Mouse (Mus musculus): ENCODE data around the gene Ncbp3.

- TF ChIP-seq CTCF (IDR thresholded peaks at IDR 0.05; ENCODE audit: low read depth) (no peak), EP300 (optimal IDR thresholded peaks at IDR 0.05) (no peak)
Observed at GRCm38 (mm10) chr11:73092057-73092456, 44.5 kb downstream of the Ncbp3 start.
